Mouse (Mus musculus) lung, embryonic 16.5 days (tissue): ENCODE results near the gene Dcun1d3. TPM values are rescaled to one million over a fixed set of nuclear protein-coding genes. Genes with fewer than 3 reads are reported as not detected.

ENCODE experiments used
- ATAC-seq: fragments of 200-750 bp; cut with Nextera tagmentation; 2 replicates; pipeline ENCODE4 v1.8.0; 2017; ENCODE audit warnings: low read depth, mild to moderate bottlenecking, moderate library complexity
- H3K27ac ChIP-seq: fragments of 300-500 bp; sonication (generic); 2 replicates; pipeline ENCODE4 v1.5.1; 2014; ENCODE audit warnings: mild to moderate bottlenecking, control low read depth, low read length
- H3K27me3 ChIP-seq: fragments of 300-500 bp; sonication (generic); 2 replicates; pipeline ENCODE4 v1.6.1; 2014; ENCODE audit warnings: low read depth, low read length, mixed read lengths; ENCODE audit not compliant: control insufficient read depth, insufficient read depth
- H3K36me3 ChIP-seq: fragments of 300-500 bp; sonication (generic); 2 replicates; pipeline ENCODE4 v1.6.1; 2014; ENCODE audit warnings: low read length; ENCODE audit not compliant: control insufficient read depth, insufficient read depth
- H3K4me1 ChIP-seq: fragments of 300-500 bp; sonication (generic); replicated peaks from 2 replicates; pipeline ENCODE4 v1.6.1; 2014; ENCODE audit warnings: low read length, mixed read lengths; ENCODE audit not compliant: control insufficient read depth, insufficient read depth
- H3K4me2 ChIP-seq: fragments of 300-500 bp; sonication (generic); 2 replicates; pipeline ENCODE4 v1.6.1; 2014; ENCODE audit warnings: low read depth, low read length, control low read depth
- H3K4me3 ChIP-seq: fragments of 300-500 bp; sonication (generic); 2 replicates; pipeline ENCODE4 v1.5.1; 2014; ENCODE audit warnings: mild to moderate bottlenecking, low read length, control low read depth
- H3K9ac ChIP-seq: fragments of 300-500 bp; sonication (generic); 2 replicates; pipeline ENCODE4 v1.6.1; 2014; ENCODE audit warnings: low read length, control low read depth
- H3K9me3 ChIP-seq: fragments of 300-500 bp; sonication (generic); 2 replicates; pipeline ENCODE4 v1.6.1; 2016; ENCODE audit warnings: low read length; ENCODE audit not compliant: control insufficient read depth
- WGBS: fragments of 180-500 bp; shearing (Covaris S2); extraction: QIAGEN DNeasy Blood & Tissue Kit; methylation state at CpG from one replicate; pipeline ENCODE4 v1.1.7; 2014; 5-methylcytosine and 5-hydroxymethylcytosine counted together
- polyA plus RNA-seq: library from polyadenylated mRNA; unstranded; fragments of >200 nt; fragmentation: Nextera tagmentation; extraction: Ambion mirVana; gene quantifications from 2 replicates; pipeline ENCODE4 v1.2.1, GENCODE M21; 2015

Dcun1d3 gene
- polyA plus RNA-seq, 1 experiment from 2014 or later: 9.7 TPM

GRCm38 (mm10) chr7:119860554-119860953 is 35.5 kb downstream of the Dcun1d3 start:
- 63% methylated on average over 2 of the region's 2 CpGs for WGBS
- ATAC-seq: no peak
- H3K27ac ChIP-seq: no peak overlapping the region
- no peaks in the 10 kb centered on the region for H3K9me3 ChIP-seq
- H3K36me3 ChIP-seq: peaks cover 5% of the 10 kb centered on the region; the same call in 1 of the 2 replicates
- no peak overlapping the region for H3K9ac ChIP-seq
- H3K27me3 ChIP-seq: no peaks in the 10 kb centered on the region
- no peak overlapping the region for H3K4me2 ChIP-seq
- peaks cover 5% of the 10 kb centered on the region for H3K4me1 ChIP-seq
- H3K4me3 ChIP-seq: no peak overlapping the region

GRCm38 (mm10) chr7:119860116-119860515 is 36.0 kb downstream of the Dcun1d3 start:
- Histone ChIP-seq H3K9ac (no peak overlapping the region), H3K27ac (no peak overlapping the region), H3K4me1 (peaks cover 5% of the 10 kb centered on the region), H3K27me3 (no peaks in the 10 kb centered on the region), H3K4me3 (no peak overlapping the region), H3K9me3 (no peaks in the 10 kb centered on the region), H3K4me2 (no peak overlapping the region), H3K36me3 (peaks cover 5% of the 10 kb centered on the region; the same call in 1 of the 2 replicates)
- ATAC-seq: no peak
- 93% methylated on average over 3 of the region's 3 CpGs for WGBS

- 76% methylated on average over 6 of the region's 6 CpGs for WGBS
- ATAC-seq: no peak
Measured at GRCm38 (mm10) chr7:119859476-119859875, 36.6 kb downstream of the Dcun1d3 start.

GRCm38 (mm10) chr7:119855031-119855430 is 41.1 kb downstream of the Dcun1d3 start:
- Histone ChIP-seq H3K4me1 (no peaks in the 10 kb centered on the region), H3K27ac (no peak overlapping the region), H3K27me3 (no peaks in the 10 kb centered on the region), H3K9me3 (no peaks in the 10 kb centered on the region), H3K4me2 (no peak overlapping the region), H3K36me3 (peaks cover 5% of the 10 kb centered on the region; the same call in 1 of the 2 replicates), H3K9ac (no peak overlapping the region), H3K4me3 (no peak overlapping the region)
- ATAC-seq: no peak

More at GRCm38 (mm10) chr7:119859476-119859875, 36.6 kb downstream of the Dcun1d3 start:
- no peak overlapping the region for H3K4me2 ChIP-seq
- H3K4me1 ChIP-seq: peaks cover 5% of the 10 kb centered on the region
- H3K9ac ChIP-seq: no peak overlapping the region
- H3K9me3 ChIP-seq: no peaks in the 10 kb centered on the region
- no peak overlapping the region for H3K27ac ChIP-seq
- peaks cover 5% of the 10 kb centered on the region; the same call in 1 of the 2 replicates for H3K36me3 ChIP-seq
- no peak overlapping the region for H3K4me3 ChIP-seq
- no peaks in the 10 kb centered on the region for H3K27me3 ChIP-seq

GRCm38 (mm10) chr7:119854362-119854761 is 41.7 kb downstream of the Dcun1d3 start:
- Histone ChIP-seq H3K4me1 (no peaks in the 10 kb centered on the region), H3K9me3 (no peaks in the 10 kb centered on the region), H3K27me3 (no peaks in the 10 kb centered on the region), H3K36me3 (peaks cover 5% of the 10 kb centered on the region; the same call in 1 of the 2 replicates), H3K9ac (no peak overlapping the region), H3K4me2 (no peak overlapping the region), H3K27ac (no peak overlapping the region), H3K4me3 (no peak overlapping the region)
- no peak for ATAC-seq
- whole genome bisulfite sequencing: 89% methylated on average over 2 of the region's 2 CpGs

GRCm38 (mm10) chr7:119853186-119853585 is 42.9 kb downstream of the Dcun1d3 start:
- WGBS: 95% methylated on average over 1 of the region's 1 CpGs
- Histone ChIP-seq H3K4me1 (no peaks in the 10 kb centered on the region), H3K9me3 (no peaks in the 10 kb centered on the region), H3K4me3 (no peak overlapping the region), H3K9ac (no peak overlapping the region), H3K27me3 (no peaks in the 10 kb centered on the region), H3K36me3 (peaks cover 5% of the 10 kb centered on the region; the same call in 1 of the 2 replicates), H3K4me2 (no peak overlapping the region), H3K27ac (no peak overlapping the region)
- no peak for ATAC-seq

GRCm38 (mm10) chr7:119852494-119852893 is 43.6 kb downstream of the Dcun1d3 start:
- Histone ChIP-seq H3K27me3 (no peaks in the 10 kb centered on the region), H3K9ac (no peak overlapping the region), H3K4me2 (no peak overlapping the region), H3K4me3 (no peak overlapping the region), H3K27ac (no peak overlapping the region), H3K9me3 (no peaks in the 10 kb centered on the region), H3K4me1 (no peaks in the 10 kb centered on the region), H3K36me3 (peaks cover 4% of the 10 kb centered on the region; the same call in 1 of the 2 replicates)
- ATAC-seq: no peak

GRCm38 (mm10) chr7:119850737-119851136 is 45.4 kb downstream of the Dcun1d3 start:
- Histone ChIP-seq H3K36me3 (peaks cover 2% of the 10 kb centered on the region; the same call in 1 of the 2 replicates), H3K4me1 (no peaks in the 10 kb centered on the region), H3K9me3 (no peaks in the 10 kb centered on the region), H3K4me2 (no peak overlapping the region), H3K9ac (no peak overlapping the region), H3K4me3 (no peak overlapping the region), H3K27me3 (no peaks in the 10 kb centered on the region), H3K27ac (peak overlapping the region; percentile 51)
- peak; percentile 91 for ATAC-seq
- WGBS: 53% methylated on average over 5 of the region's 5 CpGs

GRCm38 (mm10) chr7:119849096-119849495 is 47.0 kb downstream of the Dcun1d3 start:
- 0% methylated on average over 1 of the region's 1 CpGs for WGBS
- ATAC-seq: peak; percentile 47
- Histone ChIP-seq H3K9ac (no peak overlapping the region), H3K4me3 (no peak overlapping the region), H3K27ac (no peak overlapping the region), H3K27me3 (no peaks in the 10 kb centered on the region), H3K4me1 (no peaks in the 10 kb centered on the region), H3K36me3 (peaks cover 5% of the 10 kb centered on the region; the same call in 1 of the 2 replicates), H3K9me3 (no peaks in the 10 kb centered on the region), H3K4me2 (no peak overlapping the region)

GRCm38 (mm10) chr7:119847396-119847795 is 48.7 kb downstream of the Dcun1d3 start:
- Histone ChIP-seq H3K9ac (no peak overlapping the region), H3K9me3 (no peaks in the 10 kb centered on the region), H3K4me2 (no peak overlapping the region), H3K27me3 (no peaks in the 10 kb centered on the region), H3K36me3 (peaks cover 5% of the 10 kb centered on the region), H3K27ac (no peak overlapping the region), H3K4me3 (no peak overlapping the region), H3K4me1 (no peaks in the 10 kb centered on the region)
- WGBS: 88% methylated on average over 2 of the region's 2 CpGs
- no peak for ATAC-seq
